Mouse (Mus musculus): Measurements from ENCODE around the gene Tcap.

- TF ChIP-seq CTCF (IDR thresholded peaks at IDR 0.05; ENCODE audit: low read depth, low read length) (no peak), POLR2A (IDR thresholded peaks at IDR 0.05; ENCODE audit: extremely low read depth, insufficient read depth, low read length) (no peak)
These were observed 29.2 kb upstream of the Tcap start for GRCm38 (mm10) chr11:98354445-98354844.
